Mouse (Mus musculus) liver, adult 2 months (tissue): Measurements from ENCODE around the gene Kif17. TPM values are rescaled to one million over a fixed set of nuclear protein-coding genes. Genes with fewer than 3 reads are reported as not detected.
A peak's percentile ranks its signal among the peaks of the same experiment; 100 is the strongest.

ENCODE experiments used
- DNase-seq: peaks from one replicate; pipeline ENCODE4 v3.0.0-alpha.2; 2011; ENCODE audit warnings: low read depth, low spot score; ENCODE audit errors: extremely low read depth
- H3K27ac ChIP-seq: fragments of 200-500 bp; replicated peaks from 2 replicates; pipeline ENCODE4 v1.5.1; 2012; ENCODE audit warnings: low read depth, mild to moderate bottlenecking, control low read depth, inconsistent platforms, low read length; ENCODE audit not compliant: insufficient read depth
- H3K27me3 ChIP-seq: fragments of 200-500 bp; 2 replicates; pipeline ENCODE4 v1.6.1; 2012; ENCODE audit warnings: mild to moderate bottlenecking, moderate library complexity, low read length, inconsistent platforms; ENCODE audit not compliant: control insufficient read depth, insufficient read depth
- H3K36me3 ChIP-seq: fragments of 200-500 bp; 2 replicates; pipeline ENCODE4 v1.6.1; 2012; ENCODE audit warnings: low read length, inconsistent platforms; ENCODE audit not compliant: control insufficient read depth, insufficient read depth
- H3K4me1 ChIP-seq: fragments of 200-500 bp; 2 replicates; pipeline ENCODE4 v1.6.1; 2011; ENCODE audit warnings: low read length; ENCODE audit not compliant: control insufficient read depth, insufficient read depth
- H3K4me3 ChIP-seq: fragments of 200-500 bp; 2 replicates; pipeline ENCODE4 v1.5.1; 2011; ENCODE audit warnings: low read depth, mild to moderate bottlenecking, control low read depth, low read length, moderate library complexity; ENCODE audit not compliant: insufficient read depth
- H3K79me2 ChIP-seq: fragments of 200-500 bp; 2 replicates; pipeline ENCODE4 v1.6.1; 2012; ENCODE audit warnings: inconsistent platforms, mild to moderate bottlenecking, low read length, moderate library complexity; ENCODE audit not compliant: control insufficient read depth, insufficient read depth
- H3K9ac ChIP-seq: fragments of 200-500 bp; 2 replicates; pipeline ENCODE4 v1.6.1; 2012; ENCODE audit warnings: low read depth, mild to moderate bottlenecking, control low read depth, inconsistent platforms, low read length
- CTCF ChIP-seq: fragments of 200-500 bp; IDR thresholded peaks from 2 replicates; pipeline ENCODE4 v1.5.1; 2011; ENCODE audit warnings: low read depth, low read length, control low read depth
- POLR2A ChIP-seq: fragments of 200-500 bp; IDR thresholded peaks from 2 replicates; pipeline ENCODE4 v1.6.1; 2011; ENCODE audit warnings: low read length, control low read depth; ENCODE audit not compliant: insufficient read depth; ENCODE audit errors: extremely low read depth
- WGBS: fragments of 180-500 bp; shearing (Covaris S2); methylation state at CpG from one replicate; pipeline ENCODE4 v1.1.7; 2018; 5-methylcytosine and 5-hydroxymethylcytosine counted together
- polyA plus RNA-seq: library from polyadenylated mRNA; depleted of rRNA; stranded (reverse); fragments of >200 nt; gene quantifications from 2 replicates; pipeline ENCODE4 v1.2.3, GENCODE M21; 2012
- total RNA-seq: library from RNA; depleted of rRNA; stranded (reverse); fragments of >200 nt; gene quantifications from 2 replicates; pipeline ENCODE4 v1.2.3, GENCODE M21; 2014

The Kif17 gene
- total and polyA plus RNA-seq, 2 experiments = under 0.01 to 0.06 TPM

GRCm38 (mm10) chr4:138341393-138341792 lies 91.2 kb downstream of the Kif17 start:
- H3K79me2 ChIP-seq = no peaks in the 10 kb centered on the region
- H3K27me3 ChIP-seq = no peaks in the 10 kb centered on the region
- H3K9ac ChIP-seq = no peak overlapping the region
- H3K4me1 ChIP-seq = peaks cover 27% of the 10 kb centered on the region
- 85% methylated on average over 8 of the region's 8 CpGs for WGBS
- TF ChIP-seq POLR2A (no peak), CTCF (no peak)
- DNase-seq = no peak
- H3K36me3 ChIP-seq = peaks cover under 1% of the 10 kb centered on the region; the same call in 1 of the 2 replicates
- no peak overlapping the region for H3K4me3 ChIP-seq
- H3K27ac ChIP-seq = no peak overlapping the region

- no peaks in the 10 kb centered on the region for H3K27me3 ChIP-seq
- H3K4me3 ChIP-seq = no peak overlapping the region
- H3K4me1 ChIP-seq = peaks cover 28% of the 10 kb centered on the region
- no peak overlapping the region for H3K9ac ChIP-seq
- WGBS = 29% methylated on average over 7 of the region's 7 CpGs
- peaks cover 3% of the 10 kb centered on the region; the same call in 1 of the 2 replicates for H3K36me3 ChIP-seq
- no peaks in the 10 kb centered on the region for H3K79me2 ChIP-seq
- no peak for TF ChIP-seq CTCF
- TF ChIP-seq POLR2A = no peak
- peak overlapping the region; percentile 81 for H3K27ac ChIP-seq
- DNase-seq = peak; percentile 78
Measured at GRCm38 (mm10) chr4:138342048-138342447, 91.8 kb downstream of the Kif17 start.

- WGBS = 27% methylated on average over 6 of the region's 6 CpGs
- TF ChIP-seq POLR2A (no peak), CTCF (no peak)
- peaks cover 3% of the 10 kb centered on the region; the same call in 1 of the 2 replicates for H3K36me3 ChIP-seq
- H3K79me2 ChIP-seq = no peaks in the 10 kb centered on the region
- peak overlapping the region; percentile 12; the same call in 1 of the 2 replicates for H3K9ac ChIP-seq
- DNase-seq = peak; percentile 80
- H3K4me3 ChIP-seq = no peak overlapping the region
- peak overlapping the region; percentile 81 for H3K27ac ChIP-seq
- H3K4me1 ChIP-seq = peaks cover 27% of the 10 kb centered on the region
- H3K27me3 ChIP-seq = no peaks in the 10 kb centered on the region
Measured at GRCm38 (mm10) chr4:138342778-138343177, 92.5 kb downstream of the Kif17 start.

- no peaks in the 10 kb centered on the region for H3K27me3 ChIP-seq
- WGBS = 31% methylated on average over 10 of the region's 10 CpGs
- peaks cover 29% of the 10 kb centered on the region for H3K4me1 ChIP-seq
- H3K4me3 ChIP-seq = no peak overlapping the region
- H3K79me2 ChIP-seq = no peaks in the 10 kb centered on the region
- DNase-seq = peak; percentile 59
- H3K36me3 ChIP-seq = peaks cover 3% of the 10 kb centered on the region; the same call in 1 of the 2 replicates
- TF ChIP-seq CTCF (no peak), POLR2A (no peak)
- H3K27ac ChIP-seq = peak overlapping the region; percentile 81
- H3K9ac ChIP-seq = peak overlapping the region; percentile 12; the same call in 1 of the 2 replicates
Measured at GRCm38 (mm10) chr4:138343341-138343837, 93.2 kb downstream of the Kif17 start.

- DNase-seq = no peak
- TF ChIP-seq CTCF = 0 out of 2 replicates have a peak, but pooled peaks have one; percentile 6
- no peak for TF ChIP-seq POLR2A
- WGBS = 57% methylated on average over 9 of the region's 9 CpGs
Measured at GRCm38 (mm10) chr4:138344891-138345545, 94.8 kb downstream of the Kif17 start.

GRCm38 (mm10) chr4:138347280-138347679 lies 97.0 kb downstream of the Kif17 start:
- Histone ChIP-seq H3K9ac (no peak overlapping the region), H3K36me3 (peaks cover 5% of the 10 kb centered on the region; the same call in 1 of the 2 replicates), H3K27ac (peak overlapping the region; percentile 86), H3K79me2 (no peaks in the 10 kb centered on the region), H3K4me3 (no peak overlapping the region), H3K4me1 (peaks cover 30% of the 10 kb centered on the region), H3K27me3 (no peaks in the 10 kb centered on the region)
- no peak for TF ChIP-seq POLR2A
- TF ChIP-seq CTCF = no peak
- WGBS = 33% methylated on average over 1 of the region's 1 CpGs
- peak; percentile 99 for DNase-seq

More at GRCm38 (mm10) chr4:138344891-138345545, 94.8 kb downstream of the Kif17 start:
- Histone ChIP-seq H3K27me3 (no peaks in the 10 kb centered on the region), H3K4me3 (no peak overlapping the region), H3K27ac (no peak overlapping the region), H3K4me1 (peaks cover 35% of the 10 kb centered on the region), H3K9ac (no peak overlapping the region), H3K79me2 (no peaks in the 10 kb centered on the region), H3K36me3 (peaks cover 4% of the 10 kb centered on the region; the same call in 1 of the 2 replicates)
